Mouse (Mus musculus) liver, embryonic 16.5 days (tissue): Measurements from ENCODE around the gene Mkrn2. TPM values are rescaled to one million over a fixed set of nuclear protein-coding genes. Genes with fewer than 3 reads are reported as not detected.
A peak's percentile ranks its signal among the peaks of the same experiment; 100 is the strongest.

Experiments used
- ATAC-seq: fragments of 200-750 bp; cut with Nextera tagmentation; 2 replicates; pipeline ENCODE4 v1.8.0; 2017; ENCODE audit warnings: low read depth, mild to moderate bottlenecking, moderate number of reproducible peaks, moderate library complexity
- H3K27ac ChIP-seq: fragments of 300-500 bp; sonication (generic); 2 replicates; pipeline ENCODE4 v1.5.1; 2014; ENCODE audit warnings: mild to moderate bottlenecking, low read length
- H3K27me3 ChIP-seq: fragments of 300-500 bp; sonication (generic); 2 replicates; pipeline ENCODE4 v1.6.1; 2014; ENCODE audit warnings: low read depth, low read length, mixed read lengths; ENCODE audit not compliant: control insufficient read depth, insufficient read depth
- H3K36me3 ChIP-seq: fragments of 300-500 bp; sonication (generic); 2 replicates; pipeline ENCODE4 v1.6.1; 2014; ENCODE audit warnings: mild to moderate bottlenecking; ENCODE audit not compliant: control insufficient read depth, insufficient read depth
- H3K4me1 ChIP-seq: fragments of 300-500 bp; sonication (generic); 2 replicates; pipeline ENCODE4 v1.6.1; 2014; ENCODE audit warnings: low read depth, low read length, mixed read lengths; ENCODE audit not compliant: control insufficient read depth
- H3K4me2 ChIP-seq: fragments of 300-500 bp; sonication (generic); 2 replicates; pipeline ENCODE4 v1.6.1; 2014; ENCODE audit warnings: low read depth, low read length, mixed read lengths
- H3K4me3 ChIP-seq: fragments of 300-500 bp; sonication (generic); 2 replicates; pipeline ENCODE4 v1.5.1; 2014; ENCODE audit warnings: low read depth, mild to moderate bottlenecking, low read length
- H3K9ac ChIP-seq: fragments of 300-500 bp; sonication (generic); 2 replicates; pipeline ENCODE4 v1.6.1; 2014; ENCODE audit warnings: low read depth, low read length
- H3K9me3 ChIP-seq: fragments of 300-500 bp; sonication (generic); replicated peaks from 2 replicates; pipeline ENCODE4 v1.6.1; 2016; ENCODE audit warnings: low read length; ENCODE audit not compliant: control insufficient read depth
- WGBS: fragments of 180-500 bp; shearing (Covaris S2); extraction: QIAGEN DNeasy Blood & Tissue Kit; methylation state at CpG from one replicate; pipeline ENCODE4 v1.1.7; 2014; ENCODE audit not compliant: insufficient replicate concordance; 5-methylcytosine and 5-hydroxymethylcytosine counted together
- polyA plus RNA-seq: library from polyadenylated mRNA; unstranded; fragments of >200 nt; fragmentation: Nextera tagmentation; extraction: Ambion mirVana; gene quantifications from 2 replicates; pipeline ENCODE4 v1.2.1, GENCODE M21; 2015

Gene Mkrn2
- polyA plus RNA-seq, 1 experiment from 2014 or later = 7.8 TPM

GRCm38 (mm10) chr6:115651719-115652118, 50.0 kb downstream of the Mkrn2 start:
- peak overlapping the region; percentile 50; the same call in 1 of the 2 replicates for H3K27ac ChIP-seq
- no peak overlapping the region for H3K4me3 ChIP-seq
- H3K4me1 ChIP-seq = peaks cover 54% of the 10 kb centered on the region
- no peak overlapping the region for H3K9ac ChIP-seq
- H3K36me3 ChIP-seq = no peaks in the 10 kb centered on the region
- H3K9me3 ChIP-seq = no peaks in the 10 kb centered on the region
- no peak for ATAC-seq
- no peak overlapping the region for H3K4me2 ChIP-seq
- H3K27me3 ChIP-seq = no peaks in the 10 kb centered on the region

DNA sequence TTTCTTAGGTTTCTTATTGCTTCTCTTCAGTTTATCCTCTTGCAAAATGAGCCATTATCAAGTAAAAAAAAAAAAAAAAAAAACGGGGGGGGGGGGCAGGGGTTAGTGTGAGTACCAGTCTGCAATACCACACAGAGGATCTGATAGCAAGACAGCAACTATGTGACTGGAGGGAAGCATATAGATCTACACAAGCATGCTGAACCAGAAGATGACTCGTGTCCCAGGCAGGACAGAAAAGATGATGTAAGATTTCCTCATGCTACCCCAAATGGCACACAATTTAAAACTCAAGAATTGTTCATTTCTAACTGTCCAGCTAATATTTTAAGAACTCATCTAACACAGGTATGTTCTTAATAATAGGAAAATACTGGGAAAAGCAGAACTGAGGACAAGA, 52.2 kb downstream of the Mkrn2 start:
- no peak for ATAC-seq
- 10% methylated on average over 2 of the region's 2 CpGs for WGBS
- H3K27ac ChIP-seq = no peak overlapping the region
- H3K9me3 ChIP-seq = no peaks in the 10 kb centered on the region
- H3K4me2 ChIP-seq = no peak overlapping the region
- no peak overlapping the region for H3K4me3 ChIP-seq
- no peak overlapping the region for H3K9ac ChIP-seq
- H3K4me1 ChIP-seq = peaks cover 64% of the 10 kb centered on the region
- no peaks in the 10 kb centered on the region for H3K27me3 ChIP-seq
- H3K36me3 ChIP-seq = no peaks in the 10 kb centered on the region

DNA sequence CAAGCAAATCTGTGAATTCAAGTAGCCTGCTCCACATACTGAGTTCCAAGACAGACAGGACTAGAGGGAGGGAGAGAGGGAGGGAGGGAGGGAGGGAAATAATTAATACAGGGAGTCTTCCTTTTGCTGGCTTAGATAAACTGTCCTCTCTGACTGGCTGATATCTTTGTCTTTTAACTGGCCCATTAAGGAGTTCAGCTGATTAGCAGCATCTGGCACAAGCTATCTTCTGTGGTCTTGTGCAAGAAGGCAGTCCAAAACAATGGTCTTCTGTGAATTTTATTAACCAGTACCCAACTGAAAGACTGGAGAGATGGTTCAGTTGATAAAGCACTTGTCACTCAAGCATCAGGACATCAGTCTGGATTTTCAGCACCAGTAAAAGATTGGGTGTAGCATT, 57.1 kb downstream of the Mkrn2 start:
- Histone ChIP-seq H3K9me3 (no peaks in the 10 kb centered on the region), H3K4me1 (peaks cover 46% of the 10 kb centered on the region), H3K9ac (no peak overlapping the region), H3K36me3 (no peaks in the 10 kb centered on the region), H3K4me3 (no peak overlapping the region), H3K27ac (no peak overlapping the region), H3K4me2 (no peak overlapping the region), H3K27me3 (no peaks in the 10 kb centered on the region)
- ATAC-seq = peak; percentile 70

- H3K36me3 ChIP-seq = no peaks in the 10 kb centered on the region
- no peak overlapping the region for H3K4me3 ChIP-seq
- WGBS = 28% methylated on average over 3 of the region's 3 CpGs
- no peak overlapping the region for H3K27ac ChIP-seq
- no peaks in the 10 kb centered on the region for H3K9me3 ChIP-seq
- no peak overlapping the region for H3K4me2 ChIP-seq
- H3K4me1 ChIP-seq = peaks cover 34% of the 10 kb centered on the region
- no peaks in the 10 kb centered on the region for H3K27me3 ChIP-seq
- no peak for ATAC-seq
- no peak overlapping the region for H3K9ac ChIP-seq
These were observed 62.6 kb downstream of the Mkrn2 start for GRCm38 (mm10) chr6:115664268-115664667.

DNA sequence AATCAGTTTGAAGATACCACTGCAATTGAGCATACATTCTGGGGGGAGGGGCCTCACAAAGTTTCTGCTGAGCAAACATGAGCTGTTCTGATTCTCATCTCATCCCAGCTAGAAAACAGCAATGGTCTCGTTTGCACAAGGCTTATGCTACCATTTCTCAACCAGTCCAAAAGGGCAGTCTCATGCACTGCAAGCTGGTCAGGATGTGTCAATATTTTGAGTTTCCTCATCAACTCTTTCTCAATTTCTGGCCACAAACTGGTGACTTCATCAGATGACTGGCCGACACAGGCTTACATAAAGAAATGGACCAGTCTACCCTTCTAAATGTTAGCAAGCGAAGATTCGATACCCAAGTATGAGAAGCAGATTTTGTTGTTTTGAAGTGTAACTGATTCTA, 64.9 kb downstream of the Mkrn2 start:
- 43% methylated on average over 4 of the region's 4 CpGs for WGBS
- H3K4me1 ChIP-seq = peaks cover 26% of the 10 kb centered on the region
- H3K27ac ChIP-seq = peak overlapping the region; percentile 82
- H3K36me3 ChIP-seq = no peaks in the 10 kb centered on the region
- H3K4me2 ChIP-seq = peak overlapping the region; percentile 23
- ATAC-seq = peak; percentile 91
- no peaks in the 10 kb centered on the region for H3K27me3 ChIP-seq
- 0 out of 2 replicates have a peak overlapping the region, but pooled peaks have one; percentile 14 for H3K9ac ChIP-seq
- no peak overlapping the region for H3K4me3 ChIP-seq
- H3K9me3 ChIP-seq = no peaks in the 10 kb centered on the region

Other genes starting within 250 kb of the Mkrn2 start
- gene Pparg, start 241.0 kb upstream of the Mkrn2 start, polyA plus RNA-seq = 1.5 and 1.7 TPM in 2 replicates
- 7.6 and 8.5 TPM in 2 replicates for gene Tsen2, start 57.2 kb upstream of the Mkrn2 start, polyA plus RNA-seq
- gene Mkrn2os, start 9.3 kb upstream of the Mkrn2 start, polyA plus RNA-seq = 10.8 and 12.5 TPM in 2 replicates
- 36.8 and 39.3 TPM in 2 replicates for gene Raf1, start 74.7 kb downstream of the Mkrn2 start, polyA plus RNA-seq
- gene Tmem40, start 160.5 kb downstream of the Mkrn2 start, polyA plus RNA-seq = 28.8 and 29.0 TPM in 2 replicates
- 2.5 and 2.8 TPM in 2 replicates for gene Cand2, start 172.6 kb downstream of the Mkrn2 start, polyA plus RNA-seq
- 967 and 1,136 TPM in 2 replicates for gene Rpl32, start 206.8 kb downstream of the Mkrn2 start, polyA plus RNA-seq
- 0.08 TPM in 1 of 2 replicates, not detected in the other for gene Efcab12, start 236.5 kb downstream of the Mkrn2 start, polyA plus RNA-seq